Mouse (Mus musculus): ENCODE measurements at regions not wholly inside any gene's neighbourhood (a gene's known extent, or its start where the extent isn't known, plus 50 kb on each side); places are given as distances from the start of the nearest gene placed in this dataset.

DNA sequence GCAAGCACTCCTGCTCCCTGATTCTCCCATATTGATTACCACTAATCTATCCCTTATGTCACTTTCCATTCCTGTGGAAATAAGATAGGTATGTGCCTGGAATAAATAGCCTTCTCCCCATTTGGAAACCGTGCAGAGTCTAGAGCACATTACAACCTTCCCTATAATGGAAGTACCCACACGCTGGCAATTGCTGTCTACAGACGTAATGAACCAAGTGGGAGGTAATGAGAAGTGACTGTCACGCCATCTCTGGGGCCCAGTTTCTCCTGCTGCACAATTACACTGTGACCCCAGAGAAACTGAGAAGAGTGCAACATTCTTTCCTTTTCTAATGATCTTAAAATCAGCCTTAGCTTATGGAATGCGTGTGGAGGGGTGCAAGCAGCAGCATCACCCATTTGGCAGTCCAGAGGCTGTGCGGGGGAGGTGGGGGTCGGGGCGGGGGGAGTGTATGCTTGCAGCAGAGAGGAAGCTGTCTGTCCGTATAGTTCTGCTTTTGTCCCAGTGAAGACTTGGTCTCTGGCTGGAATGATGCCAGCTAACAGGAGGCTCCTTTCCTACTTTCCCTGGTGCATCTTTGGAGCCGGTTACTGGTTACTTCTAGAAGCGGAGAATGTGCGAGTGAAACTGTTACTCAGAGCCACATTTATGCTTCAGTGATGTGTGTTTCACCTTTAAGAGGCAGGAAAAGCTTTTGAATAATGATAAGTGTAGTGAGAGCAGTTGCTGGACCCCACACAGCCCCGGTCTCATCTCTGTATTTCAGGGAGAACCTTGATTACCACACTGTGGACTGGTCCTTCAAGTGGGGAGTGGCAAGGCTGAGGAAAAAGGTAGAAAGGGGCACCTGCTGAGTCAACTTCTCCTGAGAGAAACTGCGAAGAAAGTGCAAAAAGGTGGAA is 209.3 kb upstream of the Tet2 start:
- no peak for TF ChIP-seq POLR2A (IDR thresholded peaks at IDR 0.05; ENCODE audit: low read depth, low read length)
- TF ChIP-seq CTCF (IDR thresholded peaks at IDR 0.05; ENCODE audit: extremely low read depth, insufficient read depth, insufficient read length, insufficient replicate concordance) = no peak
